Mouse (Mus musculus): ENCODE measurements at regions not wholly inside any gene's neighbourhood (a gene's known extent, or its start where the extent isn't known, plus 50 kb on each side); places are given as distances from the start of the nearest gene placed in this dataset.

- H3K9me3 ChIP-seq (replicated peaks): no peaks in the 10 kb centered on the region
- H3K27ac ChIP-seq: no peak overlapping the region
- no peak overlapping the region for H3K4me3 ChIP-seq
- H3K4me1 ChIP-seq: no peaks in the 10 kb centered on the region
- H3K36me3 ChIP-seq: no peaks in the 10 kb centered on the region
- 0 out of 2 replicates have a peak, but pooled peaks cover 4% of the 10 kb centered on the region for H3K27me3 ChIP-seq (ENCODE audit: low read depth, poor library complexity, severe bottlenecking)
- WGBS: 68% methylated on average over 2 of the region's 2 CpGs
- DNase-seq (ENCODE audit: low spot score): no peak
These were observed 288.2 kb upstream of the Kcnh7 start for GRCm38 (mm10) chr2:63472248-63472647.

GRCm38 (mm10) chr2:63459112-63459511 is 275.0 kb upstream of the Kcnh7 start:
- 91% methylated on average over 2 of the region's 2 CpGs for WGBS
- DNase-seq (ENCODE audit: low spot score): no peak
- Histone ChIP-seq H3K4me3 (no peak overlapping the region), H3K27me3 (ENCODE audit: low read depth, poor library complexity, severe bottlenecking) (no peaks in the 10 kb centered on the region), H3K27ac (no peak overlapping the region), H3K9me3 (replicated peaks) (no peaks in the 10 kb centered on the region), H3K4me1 (peaks cover 3% of the 10 kb centered on the region; the same call in 1 of the 2 replicates), H3K36me3 (no peaks in the 10 kb centered on the region)

GRCm38 (mm10) chr2:63454263-63455011 is 270.4 kb upstream of the Kcnh7 start:
- Histone ChIP-seq H3K9me3 (replicated peaks) (no peaks in the 10 kb centered on the region), H3K36me3 (no peaks in the 10 kb centered on the region), H3K27me3 (ENCODE audit: low read depth, poor library complexity, severe bottlenecking) (no peaks in the 10 kb centered on the region), H3K27ac (no peak overlapping the region), H3K4me1 (peaks cover 3% of the 10 kb centered on the region; the same call in 1 of the 2 replicates), H3K4me3 (no peak overlapping the region)
- DNase-seq (ENCODE audit: low spot score): no peak
- WGBS: 66% methylated on average over 10 of the region's 10 CpGs

- Histone ChIP-seq H3K9me3 (replicated peaks) (no peaks in the 10 kb centered on the region), H3K36me3 (no peaks in the 10 kb centered on the region), H3K27ac (no peak overlapping the region), H3K4me3 (no peak overlapping the region), H3K4me1 (peaks cover 3% of the 10 kb centered on the region; the same call in 1 of the 2 replicates), H3K27me3 (ENCODE audit: low read depth, poor library complexity, severe bottlenecking) (no peaks in the 10 kb centered on the region)
- 84% methylated on average over 1 of the region's 1 CpGs for WGBS
- DNase-seq (ENCODE audit: low spot score): no peak
These were observed 268.8 kb upstream of the Kcnh7 start for GRCm38 (mm10) chr2:63452891-63453290.

- Histone ChIP-seq H3K27me3 (ENCODE audit: low read depth, poor library complexity, severe bottlenecking) (no peaks in the 10 kb centered on the region), H3K27ac (no peak overlapping the region), H3K9me3 (replicated peaks) (no peaks in the 10 kb centered on the region), H3K4me1 (peaks cover 3% of the 10 kb centered on the region; the same call in 1 of the 2 replicates), H3K36me3 (no peaks in the 10 kb centered on the region), H3K4me3 (no peak overlapping the region)
- 75% methylated on average over 1 of the region's 1 CpGs for WGBS
- DNase-seq (ENCODE audit: low spot score): no peak
These were observed 268.1 kb upstream of the Kcnh7 start for GRCm38 (mm10) chr2:63452164-63452563.

GRCm38 (mm10) chr2:63434327-63434726 is 250.2 kb upstream of the Kcnh7 start:
- Histone ChIP-seq H3K4me3 (no peak overlapping the region), H3K36me3 (no peaks in the 10 kb centered on the region), H3K27ac (no peak overlapping the region), H3K27me3 (ENCODE audit: low read depth, poor library complexity, severe bottlenecking) (no peaks in the 10 kb centered on the region), H3K9me3 (replicated peaks) (no peaks in the 10 kb centered on the region), H3K4me1 (no peaks in the 10 kb centered on the region)
- DNase-seq (ENCODE audit: low spot score): no peak

- no peak for DNase-seq (ENCODE audit: low spot score)
- H3K27me3 ChIP-seq (ENCODE audit: low read depth, poor library complexity, severe bottlenecking): no peaks in the 10 kb centered on the region
- no peak overlapping the region for H3K4me3 ChIP-seq
- 95% methylated on average over 1 of the region's 1 CpGs for WGBS
- H3K27ac ChIP-seq: no peak overlapping the region
- no peaks in the 10 kb centered on the region for H3K4me1 ChIP-seq
- no peaks in the 10 kb centered on the region for H3K9me3 ChIP-seq (replicated peaks)
- H3K36me3 ChIP-seq: no peaks in the 10 kb centered on the region
These were observed 221.3 kb upstream of the Kcnh7 start for GRCm38 (mm10) chr2:63405405-63405804.

Measured in limb, embryonic 10.5 days (tissue).